Mouse (Mus musculus) CH12.LX (cell line): ENCODE results near the gene Nradd.

Experiments
- CHD2 ChIP-seq: IDR thresholded peaks from 2 replicates; pipeline ENCODE4 v1.6.1; 2011; ENCODE audit warnings: low read length, improper control_type of control experiment
- CTCF ChIP-seq, 2 experiments: IDR thresholded peaks in 1 of 2; conservative IDR thresholded peaks in 1 of 2; 2 replicates each; pipeline ENCODE4 v1.5.1; 2011 to 2012; ENCODE audit warnings: low read depth in 2 of 2, low read length in 2 of 2, improper control_type of control experiment in 1 of 2, inconsistent platforms in 1 of 2, mild to moderate bottlenecking in 1 of 2, moderate library complexity in 1 of 2
- ELF1 ChIP-seq: IDR thresholded peaks from 2 replicates; pipeline ENCODE4 v1.6.1; 2014; ENCODE audit warnings: low read depth, mild to moderate bottlenecking, inconsistent platforms, low read length, improper control_type of control experiment
- EP300 ChIP-seq: IDR thresholded peaks from 2 replicates; pipeline ENCODE4 v1.6.1; 2011; ENCODE audit warnings: low read length, improper control_type of control experiment
- JUND ChIP-seq: conservative IDR thresholded peaks from 2 replicates; pipeline ENCODE4 v1.6.1; 2011; ENCODE audit warnings: low read depth, low read length, improper control_type of control experiment
- MEF2A ChIP-seq: IDR thresholded peaks from 2 replicates; pipeline ENCODE4 v1.6.1; 2014; ENCODE audit warnings: low read depth, mild to moderate bottlenecking, inconsistent platforms, low read length, improper control_type of control experiment, borderline replicate concordance

GRCm38 (mm10) chr9:110623416-110624195 is 646 bp downstream of the Nradd start:
- TF ChIP-seq JUND: no peak
- no peak for TF ChIP-seq MEF2A
- no peak for TF ChIP-seq ELF1
- no peak for TF ChIP-seq CTCF (conservative IDR thresholded peaks at IDR 0.05 in 1 of 2, IDR thresholded peaks at IDR 0.05 in 1 of 2; ENCODE audit: low read depth in 2 of 2, low read length in 2 of 2)
- no peak for TF ChIP-seq CHD2
- TF ChIP-seq EP300: no peak
